Mouse (Mus musculus) lung, embryonic 16.5 days (tissue): ENCODE data around the gene Pdf. TPM values are rescaled to one million over a fixed set of nuclear protein-coding genes. Genes with fewer than 3 reads are reported as not detected.

Source experiments
- ATAC-seq: fragments of 200-750 bp; cut with Nextera tagmentation; 2 replicates; pipeline ENCODE4 v1.8.0; 2017; ENCODE audit warnings: low read depth, mild to moderate bottlenecking, moderate library complexity
- H3K27ac ChIP-seq: fragments of 300-500 bp; sonication (generic); 2 replicates; pipeline ENCODE4 v1.5.1; 2014; ENCODE audit warnings: mild to moderate bottlenecking, control low read depth, low read length
- H3K27me3 ChIP-seq: fragments of 300-500 bp; sonication (generic); 2 replicates; pipeline ENCODE4 v1.6.1; 2014; ENCODE audit warnings: low read depth, low read length, mixed read lengths; ENCODE audit not compliant: control insufficient read depth, insufficient read depth
- H3K36me3 ChIP-seq: fragments of 300-500 bp; sonication (generic); 2 replicates; pipeline ENCODE4 v1.6.1; 2014; ENCODE audit warnings: low read length; ENCODE audit not compliant: control insufficient read depth, insufficient read depth
- H3K4me1 ChIP-seq: fragments of 300-500 bp; sonication (generic); replicated peaks from 2 replicates; pipeline ENCODE4 v1.6.1; 2014; ENCODE audit warnings: low read length, mixed read lengths; ENCODE audit not compliant: control insufficient read depth, insufficient read depth
- H3K4me2 ChIP-seq: fragments of 300-500 bp; sonication (generic); 2 replicates; pipeline ENCODE4 v1.6.1; 2014; ENCODE audit warnings: low read depth, low read length, control low read depth
- H3K4me3 ChIP-seq: fragments of 300-500 bp; sonication (generic); 2 replicates; pipeline ENCODE4 v1.5.1; 2014; ENCODE audit warnings: mild to moderate bottlenecking, low read length, control low read depth
- H3K9ac ChIP-seq: fragments of 300-500 bp; sonication (generic); 2 replicates; pipeline ENCODE4 v1.6.1; 2014; ENCODE audit warnings: low read length, control low read depth
- H3K9me3 ChIP-seq: fragments of 300-500 bp; sonication (generic); 2 replicates; pipeline ENCODE4 v1.6.1; 2016; ENCODE audit warnings: low read length; ENCODE audit not compliant: control insufficient read depth
- WGBS: fragments of 180-500 bp; shearing (Covaris S2); extraction: QIAGEN DNeasy Blood & Tissue Kit; methylation state at CpG from one replicate; pipeline ENCODE4 v1.1.7; 2014; 5-methylcytosine and 5-hydroxymethylcytosine counted together
- polyA plus RNA-seq: library from polyadenylated mRNA; unstranded; fragments of >200 nt; fragmentation: Nextera tagmentation; extraction: Ambion mirVana; gene quantifications from 2 replicates; pipeline ENCODE4 v1.2.1, GENCODE M21; 2015

The Pdf gene
- polyA plus RNA-seq, 1 experiment from 2014 or later = 35.5 TPM

DNA sequence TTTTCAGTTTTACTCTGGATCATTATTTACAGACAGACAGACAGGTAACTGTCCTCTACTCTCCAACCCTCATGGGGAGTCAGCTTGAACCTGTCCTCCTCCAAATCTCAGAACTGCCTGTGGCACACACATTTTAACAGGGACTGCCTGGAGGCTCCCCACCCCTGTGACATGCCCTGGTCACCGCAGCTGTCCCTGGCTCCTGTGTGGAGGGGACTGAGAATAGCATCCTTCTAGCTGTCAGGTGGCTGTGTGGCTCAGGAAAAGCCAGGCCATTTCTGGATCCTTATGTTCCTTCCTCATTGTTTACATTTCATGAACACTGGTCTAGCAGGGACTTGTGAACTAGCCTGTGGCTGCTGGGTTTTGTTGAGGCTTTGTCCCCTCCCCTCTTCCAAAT, 25.7 kb upstream of the Pdf start:
- Histone ChIP-seq H3K9me3 (no peaks in the 10 kb centered on the region), H3K27ac (no peak overlapping the region), H3K4me2 (no peak overlapping the region), H3K36me3 (peaks cover 31% of the 10 kb centered on the region), H3K4me1 (no peaks in the 10 kb centered on the region), H3K27me3 (no peaks in the 10 kb centered on the region), H3K9ac (no peak overlapping the region), H3K4me3 (no peak overlapping the region)
- WGBS = 90% methylated on average over 1 of the region's 1 CpGs
- no peak for ATAC-seq

DNA sequence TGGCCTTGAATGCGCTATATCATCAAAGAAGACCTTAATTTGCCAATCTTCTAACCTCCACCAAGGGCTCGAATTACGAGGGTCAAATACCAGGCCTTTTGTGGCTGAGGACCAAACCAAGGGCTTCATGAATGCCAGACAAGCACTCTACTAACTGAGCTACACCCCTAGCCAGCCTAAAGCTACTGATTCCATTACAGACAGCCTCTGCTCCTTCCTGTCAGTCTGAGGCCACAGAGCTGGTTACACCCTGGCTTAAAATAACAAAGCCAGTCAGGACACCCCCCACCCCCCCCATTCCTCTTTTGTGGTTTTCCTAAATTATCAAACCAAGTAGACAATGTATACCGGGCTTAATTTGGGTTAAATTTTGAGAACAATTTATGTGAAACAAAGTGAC, 25.3 kb upstream of the Pdf start:
- ATAC-seq = no peak
- Histone ChIP-seq H3K36me3 (peaks cover 30% of the 10 kb centered on the region), H3K4me3 (no peak overlapping the region), H3K4me1 (no peaks in the 10 kb centered on the region), H3K4me2 (no peak overlapping the region), H3K9ac (no peak overlapping the region), H3K9me3 (no peaks in the 10 kb centered on the region), H3K27ac (no peak overlapping the region), H3K27me3 (no peaks in the 10 kb centered on the region)
- WGBS = 82% methylated on average over 4 of the region's 4 CpGs

DNA sequence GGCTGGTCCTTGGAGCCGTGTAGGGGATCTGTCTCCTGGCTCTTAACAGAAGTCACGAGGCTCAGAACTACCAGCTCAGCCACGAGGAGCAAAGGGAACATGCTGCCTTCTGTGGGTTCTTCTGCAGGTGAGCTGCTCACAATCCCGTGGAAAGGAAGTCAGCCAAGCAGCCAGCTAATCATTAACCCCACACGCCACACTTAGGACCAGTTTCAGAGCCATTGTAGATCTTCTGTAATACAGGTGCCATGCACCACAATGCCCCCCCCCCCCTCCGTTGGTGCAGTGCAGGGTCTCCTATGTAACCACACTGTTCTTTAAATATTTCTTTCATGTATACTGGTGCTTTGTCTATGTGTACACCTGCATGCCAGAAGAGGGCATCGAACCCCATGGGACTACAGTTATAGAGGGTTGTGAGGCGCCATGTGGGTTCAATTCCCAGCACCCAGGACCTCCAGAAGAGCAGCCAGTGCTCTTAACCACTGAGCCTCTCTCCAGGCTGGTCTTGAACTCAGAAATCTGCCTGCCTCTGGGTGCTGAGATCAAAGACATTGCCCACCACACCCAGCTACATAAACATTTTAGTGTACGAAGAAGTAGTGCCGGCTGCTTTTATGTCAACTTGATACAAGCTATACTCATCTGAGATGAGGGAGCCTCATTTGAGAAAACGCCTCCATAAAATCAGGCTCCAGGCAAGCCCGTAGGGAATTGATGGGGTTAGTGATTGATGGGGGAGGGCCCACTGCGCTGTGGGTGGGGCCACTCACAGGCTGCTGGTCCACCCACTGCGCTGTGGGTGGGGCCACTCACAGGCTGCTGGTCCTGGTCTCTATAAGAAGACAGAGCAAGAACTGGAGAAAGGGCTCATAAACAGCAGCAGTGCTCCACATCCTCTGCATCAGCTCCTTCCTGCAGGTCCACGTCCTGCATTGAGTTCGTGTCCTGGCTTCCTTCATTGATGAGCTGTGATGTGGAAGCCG, 17.4 kb upstream of the Pdf start, which contains the start of gene Tmed6:
TSS of gene Tmed6 (minus strand) at position 134 of the 986 bp plus-strand sequence.
- WGBS = 39% methylated on average over 17 of the region's 17 CpGs
- Histone ChIP-seq H3K9me3 (no peaks in the 10 kb centered on the region), H3K27ac (no peak within 1 kb of the TSS)

DNA sequence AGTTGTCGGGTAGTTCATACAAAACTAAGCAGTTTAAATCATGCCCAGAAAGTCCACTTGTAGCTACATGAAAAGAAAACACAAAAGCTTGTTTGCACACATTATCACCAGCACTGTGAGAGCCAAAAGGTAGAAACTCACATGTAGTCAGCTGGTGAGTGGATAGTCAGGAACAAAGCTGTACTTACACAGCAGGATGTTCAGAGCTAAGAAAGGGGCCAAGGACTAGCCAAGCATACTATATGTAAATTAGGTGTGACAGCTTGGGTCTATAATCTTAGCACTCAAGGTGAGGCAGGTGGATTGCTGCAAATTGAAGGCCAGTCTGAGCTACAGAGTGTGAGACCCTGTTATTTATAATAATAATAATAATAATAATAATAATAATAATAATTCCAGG, 14.2 kb upstream of the Pdf start:
- Histone ChIP-seq H3K36me3 (peaks cover 9% of the 10 kb centered on the region; the same call in 1 of the 2 replicates), H3K4me2 (no peak overlapping the region), H3K27ac (no peak overlapping the region), H3K4me1 (peaks cover 4% of the 10 kb centered on the region), H3K4me3 (no peak overlapping the region), H3K9me3 (no peaks in the 10 kb centered on the region), H3K27me3 (no peaks in the 10 kb centered on the region), H3K9ac (no peak overlapping the region)
- 93% methylated on average over 1 of the region's 1 CpGs for WGBS
- no peak for ATAC-seq

More for the DNA sequence above, 17.4 kb upstream of the Pdf start, which contains the start of gene Tmed6:
- no peak within 1 kb of the TSS for H3K9ac ChIP-seq
- ATAC-seq = no peak
- no peaks in the 10 kb centered on the region for H3K4me1 ChIP-seq
- H3K4me2 ChIP-seq = no peak within 1 kb of the TSS
- H3K36me3 ChIP-seq = peaks cover 9% of the 10 kb centered on the region; the same call in 1 of the 2 replicates
- H3K4me3 ChIP-seq = no peak within 1 kb of the TSS
- H3K27me3 ChIP-seq = no peaks in the 10 kb centered on the region

DNA sequence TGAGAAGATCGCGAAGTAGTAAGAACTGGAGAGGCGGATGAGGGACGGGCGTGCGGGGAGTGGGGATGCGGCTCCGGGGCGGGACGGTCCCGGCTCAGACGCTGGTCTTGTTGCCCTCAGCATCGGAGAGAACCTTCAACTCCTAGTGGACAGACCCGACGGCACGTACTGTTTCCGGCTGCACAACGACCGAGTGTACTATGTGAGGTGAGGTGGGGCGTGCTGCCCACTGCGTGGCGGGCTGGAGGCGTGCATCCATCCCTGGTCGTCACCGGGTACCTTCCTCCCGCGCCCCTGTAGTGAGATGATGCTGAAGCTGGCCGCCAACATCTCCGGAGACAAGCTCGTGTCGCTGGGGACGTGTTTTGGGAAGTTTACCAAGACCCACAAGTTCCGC, 8.6 kb upstream of the Pdf start:
- under 1% methylated on average over 33 of the region's 33 CpGs for WGBS
- peaks cover 21% of the 10 kb centered on the region for H3K36me3 ChIP-seq
- H3K27ac ChIP-seq = peak overlapping the region; percentile 30; the same call in 1 of the 2 replicates
- peak overlapping the region; percentile 91 for H3K4me2 ChIP-seq
- no peaks in the 10 kb centered on the region for H3K27me3 ChIP-seq
- peak; percentile 68 for ATAC-seq
- peak overlapping the region; percentile 97 for H3K4me3 ChIP-seq
- peaks cover 17% of the 10 kb centered on the region for H3K4me1 ChIP-seq
- H3K9me3 ChIP-seq = no peaks in the 10 kb centered on the region
- H3K9ac ChIP-seq = peak overlapping the region; percentile 81

DNA sequence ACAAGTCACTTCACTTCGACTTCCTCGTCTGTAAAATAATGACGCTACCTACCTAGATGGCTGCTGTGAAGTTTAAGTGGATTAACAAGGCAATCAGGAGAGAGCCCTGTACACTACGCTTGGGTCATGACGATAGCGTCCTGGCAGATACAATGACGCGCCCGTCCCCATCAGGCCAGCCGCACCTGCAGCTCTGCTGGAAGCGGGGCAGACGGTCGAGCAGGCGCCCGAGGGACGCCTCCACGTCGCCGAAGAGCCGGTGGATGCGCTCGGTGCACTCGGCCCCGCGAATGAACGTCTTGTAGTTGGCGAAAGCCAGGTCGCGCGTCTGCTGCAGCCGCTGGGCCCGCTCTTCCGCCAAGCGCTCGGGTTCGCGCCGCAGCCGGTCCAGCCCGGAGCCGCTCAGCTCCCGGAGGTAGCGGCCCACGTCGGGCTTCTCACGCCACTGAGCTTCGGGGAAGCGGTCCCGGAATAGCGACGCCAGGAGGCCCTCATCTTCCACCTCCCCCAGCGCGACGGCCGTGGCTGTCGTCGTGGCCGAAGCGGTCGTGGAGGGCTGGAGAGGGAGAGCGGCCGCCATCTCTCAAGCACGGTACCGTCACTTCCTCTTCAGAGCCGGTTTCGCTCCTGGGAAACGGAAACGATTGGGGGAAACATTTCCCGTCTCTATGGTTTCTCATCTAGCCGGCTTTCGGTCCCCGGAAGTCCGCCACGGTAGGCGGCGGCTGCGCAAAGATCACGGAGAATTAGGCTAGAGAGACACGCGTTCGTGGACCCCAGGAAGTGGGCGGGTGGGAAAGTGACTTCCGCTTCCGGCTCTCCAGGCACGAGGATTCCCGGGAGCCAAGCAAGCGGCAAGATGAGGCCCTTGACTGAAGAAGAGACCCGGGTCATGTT, 7.9 kb upstream of the Pdf start, which contains the start of the genes Cog8 and Nip7:
TSS of gene Cog8 (minus strand) at position 614 of the 897 bp plus-strand sequence.
TSS of gene Nip7 (plus strand) at position 802 of the 897 bp plus-strand sequence.
- Histone ChIP-seq H3K27me3 (no peaks in the 10 kb centered on the region), H3K9me3 (no peaks in the 10 kb centered on the region), H3K36me3 (peaks cover 25% of the 10 kb centered on the region), H3K4me1 (peaks cover 17% of the 10 kb centered on the region), H3K27ac (peak within 1 kb of the TSS; percentile 71), H3K9ac (peak within 1 kb of the TSS; percentile 92), H3K4me3 (peak within 1 kb of the TSS; percentile 97), H3K4me2 (peak within 1 kb of the TSS; percentile 91)
- ATAC-seq = peak; percentile 96
- WGBS = under 1% methylated on average over 88 of the region's 88 CpGs

DNA sequence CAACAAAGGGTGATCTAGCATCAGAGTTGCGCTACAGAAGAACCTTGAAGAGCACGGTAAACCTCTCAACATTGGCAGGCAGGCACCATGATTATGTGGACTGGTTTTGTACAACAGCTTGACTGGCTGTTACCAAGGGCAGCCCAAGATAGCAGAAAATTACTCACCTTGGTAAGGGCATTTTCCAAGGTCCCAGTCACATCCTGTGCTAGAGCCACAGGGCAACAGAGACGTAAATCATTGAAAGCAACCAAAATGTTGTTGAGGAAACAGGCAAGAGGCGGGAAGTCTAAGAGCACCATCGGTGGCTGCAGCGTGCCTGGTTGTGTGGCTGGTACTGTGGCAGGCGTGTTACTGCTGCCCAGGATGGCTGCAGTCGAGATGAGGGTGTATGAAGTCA, 3.6 kb upstream of the Pdf start:
- Histone ChIP-seq H3K27ac (no peak overlapping the region), H3K4me1 (peaks cover 13% of the 10 kb centered on the region), H3K4me3 (no peak overlapping the region), H3K36me3 (peaks cover 28% of the 10 kb centered on the region), H3K4me2 (no peak overlapping the region), H3K27me3 (no peaks in the 10 kb centered on the region), H3K9ac (no peak overlapping the region), H3K9me3 (no peaks in the 10 kb centered on the region)
- ATAC-seq = no peak
- WGBS = 94% methylated on average over 8 of the region's 8 CpGs

DNA sequence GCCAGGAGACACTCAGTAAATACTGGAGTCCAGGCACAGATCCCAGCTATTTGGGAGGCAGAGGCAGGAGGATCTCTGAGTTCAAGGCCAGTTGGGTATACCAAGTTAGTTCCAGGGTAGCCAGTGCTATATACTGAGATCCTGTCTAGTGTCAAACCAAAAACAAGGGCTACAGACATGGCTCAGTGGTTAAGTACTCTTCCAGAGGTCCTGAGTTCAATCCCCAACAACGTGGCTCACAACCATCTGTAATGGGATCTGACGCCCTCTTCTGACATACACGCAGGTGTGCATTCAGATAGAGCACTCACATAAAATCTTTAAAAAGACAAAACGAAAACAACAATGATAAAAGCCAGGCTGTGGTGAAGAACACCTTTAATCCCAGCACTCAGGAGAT, 1.1 kb upstream of the Pdf start:
- no peak overlapping the region; the same call in 1 of the 2 replicates for H3K4me3 ChIP-seq

More for the DNA sequence above, 1.1 kb upstream of the Pdf start:
- no peak for ATAC-seq
- 95% methylated on average over 4 of the region's 4 CpGs for WGBS
- H3K27me3 ChIP-seq = no peaks in the 10 kb centered on the region
- H3K4me1 ChIP-seq = peaks cover 6% of the 10 kb centered on the region; the same call in 1 of the 2 replicates
- no peak overlapping the region for H3K27ac ChIP-seq
- H3K4me2 ChIP-seq = peak overlapping the region; percentile 80
- no peaks in the 10 kb centered on the region for H3K9me3 ChIP-seq
- no peak overlapping the region for H3K9ac ChIP-seq
- H3K36me3 ChIP-seq = peaks cover 47% of the 10 kb centered on the region
